Mouse (Mus musculus): ENCODE measurements around the gene Fxyd1. TPM values are rescaled to one million over a fixed set of nuclear protein-coding genes. Genes with fewer than 3 reads are reported as not detected.

Fxyd1 gene
- polyA plus RNA-seq (2016; fragmentation: Nextera tagmentation; extraction: Ambion mirVana), result 2.2 and 2.5 TPM in 2 replicates

DNA sequence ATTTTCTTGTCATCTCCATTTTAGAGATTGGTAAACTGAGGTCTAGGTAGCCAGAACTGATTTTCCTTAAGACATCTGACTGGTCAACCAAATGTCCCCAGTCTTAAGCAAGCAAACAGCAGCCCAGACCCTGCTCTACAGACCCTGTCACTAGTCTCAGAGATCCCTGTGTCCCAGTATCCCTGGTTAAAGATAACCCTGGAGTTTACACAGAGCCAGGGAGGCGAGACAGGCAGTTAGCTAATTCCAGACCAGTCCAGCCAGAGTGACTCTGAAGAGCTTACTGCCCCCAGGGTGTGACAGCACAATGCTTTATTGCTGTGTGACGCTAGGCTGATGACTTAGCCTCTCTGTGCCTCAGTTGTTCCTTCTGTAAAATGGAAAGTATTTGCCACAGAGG lies at the start of gene Fxyd1:
Fxyd1 (minus strand) TSS at position 129 of the 400 bp plus-strand sequence.
- 78% methylated on average over 2 of the region's 2 CpGs for WGBS
- Histone ChIP-seq H3K27ac (no peak within 1 kb of the TSS), H3K4me3 (no peak within 1 kb of the TSS), H3K27me3 (ENCODE audit: poor library complexity, severe bottlenecking) (peaks cover 36% of the 10 kb centered on the region), H3K36me3 (replicated peaks) (no peaks in the 10 kb centered on the region), H3K9me3 (no peaks in the 10 kb centered on the region), H3K4me1 (peaks cover 51% of the 10 kb centered on the region)
- DNase-seq (ENCODE audit: extremely low spot score, low spot score), result no peak

- no peaks in the 10 kb centered on the region for H3K36me3 ChIP-seq (replicated peaks)
- 65% methylated on average over 3 of the region's 3 CpGs for WGBS
- H3K27me3 ChIP-seq (ENCODE audit: poor library complexity, severe bottlenecking), result no peaks in the 10 kb centered on the region
- H3K27ac ChIP-seq, result no peak overlapping the region
- no peak for DNase-seq (ENCODE audit: extremely low spot score, low spot score)
- H3K4me3 ChIP-seq, result no peak overlapping the region
- H3K4me1 ChIP-seq, result no peaks in the 10 kb centered on the region
- H3K9me3 ChIP-seq, result no peaks in the 10 kb centered on the region; the same call in 1 of the 2 replicates
Observed at GRCm38 (mm10) chr7:31106166-31106565, 49.2 kb upstream of the Fxyd1 start.

DNA sequence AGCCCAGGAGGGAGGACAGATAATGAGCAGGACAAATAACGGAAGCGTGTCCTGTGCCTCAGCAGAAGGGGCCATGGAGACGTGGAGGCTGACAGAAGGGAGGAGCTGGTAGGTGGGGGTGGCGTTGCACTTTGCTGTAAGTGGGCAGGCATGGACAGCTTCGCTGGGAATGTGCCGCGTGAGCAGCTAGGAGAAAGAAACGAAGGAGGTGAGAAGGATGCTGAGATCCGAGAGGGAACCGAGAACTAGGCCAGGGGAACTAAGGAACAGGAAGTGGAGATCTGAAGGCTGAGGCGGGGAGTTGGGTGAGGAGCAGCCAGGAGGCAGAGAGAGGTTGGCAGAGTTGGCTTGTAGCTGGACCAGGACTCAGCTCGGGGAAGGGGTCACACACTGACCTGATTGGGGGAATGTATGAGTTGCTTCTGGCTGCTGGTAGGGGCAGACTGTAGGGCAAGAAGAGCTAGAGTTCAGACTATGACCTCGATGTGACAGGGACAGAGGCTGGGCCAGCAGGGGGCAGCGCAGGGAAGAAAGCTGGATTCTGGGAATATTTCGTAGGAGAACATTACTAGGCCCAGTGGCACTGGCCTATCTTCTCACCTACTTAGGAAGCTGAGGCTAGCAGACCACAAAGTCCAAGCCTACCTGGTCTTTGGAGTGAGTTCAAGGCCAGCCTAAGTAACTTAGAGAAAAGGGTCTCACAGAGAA lies 48.2 kb upstream of the Fxyd1 start:
- WGBS, result 78% methylated on average over 15 of the region's 15 CpGs
- no peak overlapping the region for H3K4me3 ChIP-seq
- peak; percentile 41 for DNase-seq (ENCODE audit: extremely low spot score, low spot score)

GRCm38 (mm10) chr7:31100786-31101185 lies 43.8 kb upstream of the Fxyd1 start:
- Histone ChIP-seq H3K4me1 (peaks cover 11% of the 10 kb centered on the region), H3K9me3 (no peaks in the 10 kb centered on the region), H3K36me3 (replicated peaks) (no peaks in the 10 kb centered on the region), H3K27ac (no peak overlapping the region), H3K4me3 (no peak overlapping the region), H3K27me3 (ENCODE audit: poor library complexity, severe bottlenecking) (no peaks in the 10 kb centered on the region)
- no peak for DNase-seq (ENCODE audit: extremely low spot score, low spot score)
- WGBS, result 89% methylated on average over 14 of the region's 14 CpGs

More for the DNA sequence above, 48.2 kb upstream of the Fxyd1 start:
- Histone ChIP-seq H3K4me1 (no peaks in the 10 kb centered on the region), H3K9me3 (no peaks in the 10 kb centered on the region; the same call in 1 of the 2 replicates), H3K27ac (no peak overlapping the region), H3K27me3 (ENCODE audit: poor library complexity, severe bottlenecking) (no peaks in the 10 kb centered on the region), H3K36me3 (replicated peaks) (no peaks in the 10 kb centered on the region)

- no peak for DNase-seq (ENCODE audit: extremely low spot score, low spot score)
- 90% methylated on average over 6 of the region's 6 CpGs for WGBS
- Histone ChIP-seq H3K9me3 (no peaks in the 10 kb centered on the region), H3K4me1 (peaks cover 11% of the 10 kb centered on the region), H3K4me3 (no peak overlapping the region), H3K36me3 (replicated peaks) (no peaks in the 10 kb centered on the region), H3K27me3 (ENCODE audit: poor library complexity, severe bottlenecking) (no peaks in the 10 kb centered on the region), H3K27ac (no peak overlapping the region)
Observed at GRCm38 (mm10) chr7:31099612-31099982, 42.6 kb upstream of the Fxyd1 start.

GRCm38 (mm10) chr7:31098697-31099611 lies 42.0 kb upstream of the Fxyd1 start:
- no peak overlapping the region for H3K27ac ChIP-seq
- WGBS, result 79% methylated on average over 22 of the region's 22 CpGs
- no peaks in the 10 kb centered on the region for H3K9me3 ChIP-seq
- H3K4me3 ChIP-seq, result no peak overlapping the region
- H3K36me3 ChIP-seq (replicated peaks), result no peaks in the 10 kb centered on the region
- DNase-seq (ENCODE audit: extremely low spot score, low spot score), result no peak
- peaks cover 11% of the 10 kb centered on the region for H3K4me1 ChIP-seq
- no peaks in the 10 kb centered on the region for H3K27me3 ChIP-seq (ENCODE audit: poor library complexity, severe bottlenecking)

DNA sequence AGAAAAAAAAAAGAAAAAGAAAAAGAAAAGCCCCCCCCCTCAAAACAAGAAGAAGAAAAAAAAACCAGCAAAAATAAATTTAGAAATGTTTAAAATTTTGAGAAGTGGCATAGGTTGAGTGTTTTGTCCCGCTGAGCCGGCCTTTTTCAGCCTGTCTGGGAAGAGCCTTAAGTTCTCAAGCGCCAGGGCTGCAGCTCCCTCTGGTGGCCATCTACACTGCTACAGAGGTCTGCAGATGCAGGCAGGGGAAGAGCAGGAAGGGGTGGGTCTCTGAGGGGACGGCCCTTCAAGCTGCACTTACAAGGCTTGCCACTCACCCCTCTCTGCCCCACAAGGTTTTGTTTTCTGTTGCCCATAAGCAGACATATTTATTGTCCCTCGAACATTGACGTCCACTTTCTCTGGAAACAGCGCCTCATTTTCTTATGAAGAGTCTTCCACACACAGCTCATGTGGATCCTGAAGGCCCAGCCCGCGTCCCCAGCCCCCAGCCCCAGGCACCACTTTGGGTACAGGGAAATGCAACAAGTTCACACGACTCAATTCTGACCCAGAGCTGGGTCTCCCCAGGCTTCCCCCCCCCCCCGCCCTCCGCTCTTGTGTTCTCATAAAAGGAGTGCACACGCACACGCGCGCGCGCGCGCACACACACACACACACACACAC lies 40.7 kb upstream of the Fxyd1 start:
- Histone ChIP-seq H3K36me3 (replicated peaks) (no peaks in the 10 kb centered on the region), H3K9me3 (no peaks in the 10 kb centered on the region), H3K4me3 (peak overlapping the region; percentile 40), H3K27me3 (ENCODE audit: poor library complexity, severe bottlenecking) (no peaks in the 10 kb centered on the region), H3K27ac (peak overlapping the region; percentile 66; the same call in 1 of the 2 replicates), H3K4me1 (peaks cover 11% of the 10 kb centered on the region)
- WGBS, result 40% methylated on average over 20 of the region's 20 CpGs
- DNase-seq (ENCODE audit: extremely low spot score, low spot score), result peak; percentile 85

DNA sequence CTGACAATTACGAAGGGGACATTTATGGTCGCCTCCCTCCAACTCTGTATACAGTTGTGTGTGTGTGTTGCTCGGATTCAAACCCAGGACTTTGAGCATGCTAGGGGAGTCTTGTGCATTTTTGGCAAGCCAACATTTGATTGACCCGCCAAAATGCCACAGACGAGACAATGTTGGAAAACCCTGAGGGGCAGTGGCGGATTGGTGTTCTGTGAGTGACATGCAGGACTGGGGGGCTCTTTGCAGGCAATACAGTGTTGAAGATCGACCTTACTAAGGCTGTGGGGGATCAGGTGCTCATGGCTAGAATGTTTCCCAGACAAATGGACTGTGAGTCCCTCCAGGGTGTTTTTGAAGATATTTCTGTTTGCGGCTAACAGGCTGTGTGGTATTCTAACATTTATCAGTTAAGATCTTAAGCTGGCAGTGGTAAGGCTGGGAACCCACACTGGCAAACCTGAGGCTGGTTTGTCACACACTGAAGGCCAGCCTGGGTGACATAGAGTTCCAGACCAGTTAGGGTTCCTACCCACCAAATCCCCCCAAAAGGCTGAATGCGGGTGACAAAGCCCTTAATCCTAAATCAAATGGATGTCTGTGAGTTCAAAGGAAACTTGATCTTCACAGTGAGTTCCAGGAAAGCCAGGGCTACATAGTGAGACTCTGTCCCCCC lies 40.0 kb upstream of the Fxyd1 start:
- Histone ChIP-seq H3K4me1 (peaks cover 11% of the 10 kb centered on the region), H3K27me3 (ENCODE audit: poor library complexity, severe bottlenecking) (no peaks in the 10 kb centered on the region), H3K36me3 (replicated peaks) (no peaks in the 10 kb centered on the region), H3K9me3 (no peaks in the 10 kb centered on the region), H3K27ac (no peak overlapping the region), H3K4me3 (no peak overlapping the region)
- DNase-seq (ENCODE audit: extremely low spot score, low spot score), result no peak
- 74% methylated on average over 9 of the region's 9 CpGs for WGBS

GRCm38 (mm10) chr7:31094774-31095501 lies 37.9 kb upstream of the Fxyd1 start:
- no peak overlapping the region for H3K4me3 ChIP-seq
- no peaks in the 10 kb centered on the region for H3K27me3 ChIP-seq (ENCODE audit: poor library complexity, severe bottlenecking)
- peaks cover 11% of the 10 kb centered on the region for H3K4me1 ChIP-seq
- H3K9me3 ChIP-seq, result no peaks in the 10 kb centered on the region; the same call in 1 of the 2 replicates
- no peaks in the 10 kb centered on the region for H3K36me3 ChIP-seq (replicated peaks)
- no peak for DNase-seq (ENCODE audit: extremely low spot score, low spot score)
- WGBS, result 29% methylated on average over 12 of the region's 12 CpGs
- H3K27ac ChIP-seq, result no peak overlapping the region

DNA sequence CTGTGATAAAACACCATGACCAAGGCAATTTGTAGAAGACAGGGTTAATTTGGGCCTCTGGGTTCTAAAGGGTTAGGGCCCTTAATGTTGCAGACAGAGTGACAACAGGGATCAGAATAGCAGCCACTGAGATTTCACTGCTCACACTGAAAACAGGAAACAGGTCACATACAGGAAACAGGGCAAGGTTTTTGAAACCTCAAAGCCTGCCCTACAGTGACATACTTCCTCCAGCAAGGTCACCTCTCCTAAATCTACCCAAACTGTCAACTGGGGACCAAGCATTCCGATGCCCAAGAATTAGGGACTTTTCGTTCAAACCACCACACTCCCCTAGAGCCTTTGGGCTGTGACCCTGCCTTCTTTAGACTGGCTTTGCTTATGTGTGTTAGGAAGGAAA lies 32.7 kb upstream of the Fxyd1 start:
- H3K27ac ChIP-seq, result no peak overlapping the region
- H3K4me1 ChIP-seq, result peaks cover 12% of the 10 kb centered on the region
- H3K27me3 ChIP-seq (ENCODE audit: poor library complexity, severe bottlenecking), result no peaks in the 10 kb centered on the region
- 90% methylated on average over 2 of the region's 2 CpGs for WGBS
- no peak for DNase-seq (ENCODE audit: extremely low spot score, low spot score)
- H3K36me3 ChIP-seq (replicated peaks), result no peaks in the 10 kb centered on the region
- H3K9me3 ChIP-seq, result no peaks in the 10 kb centered on the region; the same call in 1 of the 2 replicates
- no peak overlapping the region for H3K4me3 ChIP-seq

DNA sequence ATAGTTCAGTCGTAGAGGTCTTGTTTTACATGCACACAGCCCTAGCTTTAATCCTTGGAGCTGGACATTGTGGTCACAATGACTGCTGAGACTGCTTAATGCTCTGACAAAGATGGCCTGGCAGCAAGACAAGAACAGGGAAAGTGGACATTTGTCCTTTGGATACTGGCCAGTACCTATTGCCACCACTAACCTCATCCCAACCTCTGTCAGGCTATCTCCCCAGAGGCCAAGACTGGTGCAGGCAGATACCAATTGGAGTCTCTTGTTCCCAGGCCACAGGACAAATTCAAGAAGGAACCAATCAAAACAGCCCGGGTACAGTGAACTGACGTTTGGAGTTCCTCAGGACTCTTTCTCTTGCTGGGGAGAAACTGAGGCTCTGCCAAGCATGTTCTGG lies 31.2 kb upstream of the Fxyd1 start:
- no peaks in the 10 kb centered on the region for H3K36me3 ChIP-seq (replicated peaks)
- H3K4me3 ChIP-seq, result no peak overlapping the region
- no peaks in the 10 kb centered on the region for H3K27me3 ChIP-seq (ENCODE audit: poor library complexity, severe bottlenecking)
- no peak overlapping the region for H3K27ac ChIP-seq
- H3K4me1 ChIP-seq, result peaks cover 27% of the 10 kb centered on the region
- H3K9me3 ChIP-seq, result no peaks in the 10 kb centered on the region; the same call in 1 of the 2 replicates
- WGBS, result 69% methylated on average over 3 of the region's 3 CpGs
- no peak for DNase-seq (ENCODE audit: extremely low spot score, low spot score)

All from forebrain, embryonic 10.5 days (tissue).